Mouse (Mus musculus) stomach, embryonic 14.5 days (tissue): ENCODE results near the gene Luc7l3. TPM values are rescaled to one million over a fixed set of nuclear protein-coding genes. Genes with fewer than 3 reads are reported as not detected.

Source experiments
- ATAC-seq: fragments of 200-750 bp; cut with Nextera tagmentation; 2 replicates; pipeline ENCODE4 v1.8.0; 2017; ENCODE audit warnings: low read depth, moderate TSS enrichment; ENCODE audit not compliant: insufficient number of reproducible peaks, insufficient read depth, low FRiP score
- H3K27ac ChIP-seq: fragments of 300-500 bp; sonication (generic); 2 replicates; pipeline ENCODE4 v1.5.1; 2014; ENCODE audit warnings: mild to moderate bottlenecking, low read length, moderate library complexity, mixed read lengths
- H3K27me3 ChIP-seq: fragments of 300-500 bp; sonication (generic); 2 replicates; pipeline ENCODE4 v1.6.1; 2014; ENCODE audit warnings: low read length, control low read depth, mixed read lengths; ENCODE audit not compliant: control insufficient read depth, insufficient read depth
- H3K36me3 ChIP-seq: fragments of 300-500 bp; sonication (generic); 2 replicates; pipeline ENCODE4 v1.6.1; 2014; ENCODE audit warnings: mild to moderate bottlenecking, control low read depth, low read length, moderate library complexity, mixed read lengths; ENCODE audit not compliant: control insufficient read depth, insufficient read depth
- H3K4me1 ChIP-seq: fragments of 300-500 bp; sonication (generic); 2 replicates; pipeline ENCODE4 v1.6.1; 2014; ENCODE audit warnings: low read length, control low read depth, mixed read lengths; ENCODE audit not compliant: control insufficient read depth, insufficient read depth
- H3K4me2 ChIP-seq: fragments of 300-500 bp; sonication (generic); replicated peaks from 2 replicates; pipeline ENCODE4 v1.6.1; 2014; ENCODE audit warnings: low read depth, low read length, control low read depth
- H3K4me3 ChIP-seq: fragments of 300-500 bp; sonication (generic); 2 replicates; pipeline ENCODE4 v1.5.1; 2014; ENCODE audit warnings: low read depth, low read length, control low read depth
- H3K9ac ChIP-seq: fragments of 300-500 bp; sonication (generic); replicated peaks from 2 replicates; pipeline ENCODE4 v1.6.1; 2014; ENCODE audit warnings: low read depth, mild to moderate bottlenecking, control low read depth, low read length, moderate library complexity, mixed read lengths
- H3K9me3 ChIP-seq: fragments of 300-500 bp; sonication (generic); 2 replicates; pipeline ENCODE4 v1.6.1; 2016; ENCODE audit warnings: low read depth, low read length, control low read depth; ENCODE audit not compliant: control insufficient read depth
- WGBS: fragments of 180-500 bp; shearing (Covaris S2); extraction: QIAGEN DNeasy Blood & Tissue Kit; methylation state at CpG from one replicate; pipeline ENCODE4 v1.1.7; 2014; 5-methylcytosine and 5-hydroxymethylcytosine counted together
- polyA plus RNA-seq: library from polyadenylated mRNA; unstranded; fragments of >200 nt; fragmentation: Nextera tagmentation; extraction: Ambion mirVana; gene quantifications from 2 replicates; pipeline ENCODE4 v1.2.1, GENCODE M21; 2014

Gene Luc7l3
- polyA plus RNA-seq, 1 experiment from 2014 or later = 116 TPM

DNA sequence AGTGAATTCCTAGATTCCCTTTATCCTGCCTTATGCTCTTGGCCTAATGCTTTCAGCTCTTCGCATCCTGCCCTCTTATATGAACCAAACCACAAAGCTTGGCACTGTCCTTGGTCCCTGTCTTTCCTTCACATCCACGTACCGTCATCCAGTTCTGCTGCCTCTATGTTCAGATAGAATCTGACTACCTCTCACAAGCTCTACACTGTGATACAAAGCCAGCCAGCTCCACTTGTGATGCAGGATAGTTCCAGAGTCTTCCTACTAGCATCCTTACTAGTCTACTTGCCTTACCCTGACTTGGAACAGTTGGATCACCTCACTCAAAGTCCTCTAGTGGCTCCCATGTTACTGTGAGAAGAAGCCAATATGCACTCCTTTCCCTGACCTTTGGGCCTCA, 8.4 kb upstream of the Luc7l3 start:
- no peak for ATAC-seq
- no peak overlapping the region for H3K27ac ChIP-seq
- no peak overlapping the region for H3K4me2 ChIP-seq
- H3K36me3 ChIP-seq = peaks cover 13% of the 10 kb centered on the region
- no peak overlapping the region for H3K4me3 ChIP-seq
- no peak overlapping the region for H3K9ac ChIP-seq
- no peaks in the 10 kb centered on the region for H3K27me3 ChIP-seq
- H3K9me3 ChIP-seq = no peaks in the 10 kb centered on the region
- 81% methylated on average over 3 of the region's 3 CpGs for WGBS
- H3K4me1 ChIP-seq = peaks cover 21% of the 10 kb centered on the region

- Histone ChIP-seq H3K4me1 (peaks cover 21% of the 10 kb centered on the region), H3K27me3 (no peaks in the 10 kb centered on the region), H3K36me3 (peaks cover 7% of the 10 kb centered on the region; the same call in 1 of the 2 replicates), H3K9me3 (no peaks in the 10 kb centered on the region), H3K4me3 (no peak overlapping the region), H3K9ac (no peak overlapping the region), H3K27ac (no peak overlapping the region), H3K4me2 (peak overlapping the region; percentile 76; the same call in 1 of the 2 replicates)
- no peak for ATAC-seq
- WGBS = 52% methylated on average over 4 of the region's 4 CpGs
Measured at GRCm38 (mm10) chr11:94329270-94329891, 7.6 kb upstream of the Luc7l3 start.

DNA sequence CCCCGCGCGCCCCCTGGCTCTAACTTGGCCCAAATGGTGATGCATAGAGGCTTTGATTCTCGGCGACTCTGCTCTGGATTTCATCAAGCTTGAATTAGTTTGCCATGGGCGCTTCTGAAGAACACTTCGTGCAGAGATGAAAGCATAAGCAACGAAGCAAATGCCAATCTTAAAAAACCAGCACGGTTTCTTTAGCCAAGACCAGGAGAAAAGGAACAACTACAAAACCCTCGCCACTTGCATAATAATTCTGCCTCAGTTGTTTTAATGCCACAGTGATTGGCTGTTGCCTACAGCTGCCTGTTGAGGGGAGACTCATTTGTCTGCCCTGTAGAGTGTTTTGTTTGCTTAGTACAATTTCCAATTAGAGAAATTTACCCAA, 6.8 kb upstream of the Luc7l3 start:
- no peaks in the 10 kb centered on the region for H3K27me3 ChIP-seq
- H3K4me1 ChIP-seq = peaks cover 21% of the 10 kb centered on the region
- ATAC-seq = no peak
- peaks cover 5% of the 10 kb centered on the region; the same call in 1 of the 2 replicates for H3K36me3 ChIP-seq
- 2% methylated on average over 10 of the region's 10 CpGs for WGBS
- peak overlapping the region; percentile 76 for H3K4me2 ChIP-seq
- H3K9me3 ChIP-seq = no peaks in the 10 kb centered on the region
- H3K9ac ChIP-seq = peak overlapping the region; percentile 92
- H3K27ac ChIP-seq = peak overlapping the region; percentile 97
- peak overlapping the region; percentile 76 for H3K4me3 ChIP-seq

DNA sequence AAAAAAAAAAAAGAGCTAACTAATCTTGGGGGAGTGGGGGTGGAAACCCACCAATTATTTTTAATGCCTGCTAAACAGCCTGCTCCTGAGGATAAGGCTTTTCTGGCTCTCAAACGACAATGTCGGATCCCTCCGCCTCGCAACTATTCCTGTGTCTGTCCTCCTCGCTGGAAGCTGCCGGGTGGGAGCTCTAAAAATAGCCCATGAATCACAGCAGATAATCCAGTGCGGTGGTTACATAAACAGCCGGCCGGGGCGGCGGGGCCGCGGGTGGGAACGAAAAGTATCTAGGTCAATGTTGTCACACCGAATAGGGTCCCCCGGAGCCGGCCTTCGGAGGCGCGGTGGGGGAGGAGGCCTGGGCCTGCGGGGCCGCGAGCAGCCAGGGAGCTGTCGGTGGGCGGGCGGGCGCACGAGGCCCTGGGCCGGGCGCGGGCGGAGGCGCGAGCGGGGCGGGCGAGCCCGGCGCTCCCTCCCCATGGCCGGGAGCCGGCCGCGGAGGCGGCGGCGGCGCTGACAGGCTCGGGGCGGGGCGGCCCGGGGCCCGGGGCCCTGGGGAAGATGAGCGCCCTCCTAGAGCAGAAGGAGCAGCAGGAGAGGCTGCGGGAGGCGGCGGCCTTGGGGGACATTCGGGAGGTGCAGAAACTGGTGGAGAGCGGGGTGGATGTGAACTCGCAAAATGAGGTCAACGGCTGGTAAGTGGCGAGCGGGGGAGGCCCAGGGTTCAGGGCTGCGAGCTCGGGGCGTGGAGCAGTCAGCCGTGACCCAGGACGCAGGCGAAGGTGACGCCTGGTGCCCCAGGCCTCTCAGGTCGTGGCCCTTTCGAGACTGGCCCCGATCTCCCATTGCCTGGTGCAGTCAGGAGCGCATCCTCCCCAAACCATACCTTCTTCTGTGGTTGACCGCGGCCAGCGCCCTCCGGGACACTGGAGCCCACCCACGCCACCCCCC, 6.2 kb upstream of the Luc7l3 start, which contains the start of gene Ankrd40:
TSS of gene Ankrd40 (plus strand) at position 309 of the 951 bp plus-strand sequence.
- peak within 1 kb of the TSS; percentile 92 for H3K9ac ChIP-seq
- peak within 1 kb of the TSS; percentile 97 for H3K27ac ChIP-seq
- peak within 1 kb of the TSS; percentile 76 for H3K4me3 ChIP-seq
- peak within 1 kb of the TSS; percentile 76 for H3K4me2 ChIP-seq
- peaks cover 5% of the 10 kb centered on the region; the same call in 1 of the 2 replicates for H3K36me3 ChIP-seq
- peaks cover 21% of the 10 kb centered on the region for H3K4me1 ChIP-seq
- peak; percentile 91 for ATAC-seq
- no peaks in the 10 kb centered on the region for H3K9me3 ChIP-seq
- H3K27me3 ChIP-seq = no peaks in the 10 kb centered on the region
- under 1% methylated on average over 75 of the region's 78 CpGs for WGBS

DNA sequence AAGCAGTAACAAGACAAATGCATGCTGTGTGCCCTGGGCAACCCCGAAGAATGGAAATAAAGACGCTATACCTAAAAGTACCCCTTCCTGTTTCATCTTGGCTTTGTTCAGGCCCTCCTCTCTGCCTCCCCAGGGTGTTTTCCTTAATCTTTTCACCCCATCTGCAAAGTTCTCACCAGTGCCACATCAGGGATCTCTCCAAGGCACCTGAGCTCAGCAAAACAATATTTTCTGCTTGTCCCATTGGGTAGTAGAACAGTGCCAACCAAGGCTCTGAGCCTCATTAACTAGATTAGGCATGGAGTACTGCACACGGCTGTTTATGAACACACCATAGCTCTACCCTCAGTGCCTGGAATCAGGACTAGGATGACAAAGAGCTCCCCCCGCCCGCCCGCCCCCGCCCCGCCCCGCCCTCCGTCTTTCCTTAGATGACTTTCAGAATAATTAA, 5.2 kb upstream of the Luc7l3 start:
- Histone ChIP-seq H3K9ac (peak overlapping the region; percentile 92), H3K9me3 (no peaks in the 10 kb centered on the region), H3K27me3 (no peaks in the 10 kb centered on the region), H3K4me1 (peaks cover 21% of the 10 kb centered on the region), H3K36me3 (peaks cover 3% of the 10 kb centered on the region; the same call in 1 of the 2 replicates), H3K27ac (peak overlapping the region; percentile 97), H3K4me3 (peak overlapping the region; percentile 76; the same call in 1 of the 2 replicates), H3K4me2 (peak overlapping the region; percentile 76)
- no peak for ATAC-seq
- 3% methylated on average over 10 of the region's 10 CpGs for WGBS

DNA sequence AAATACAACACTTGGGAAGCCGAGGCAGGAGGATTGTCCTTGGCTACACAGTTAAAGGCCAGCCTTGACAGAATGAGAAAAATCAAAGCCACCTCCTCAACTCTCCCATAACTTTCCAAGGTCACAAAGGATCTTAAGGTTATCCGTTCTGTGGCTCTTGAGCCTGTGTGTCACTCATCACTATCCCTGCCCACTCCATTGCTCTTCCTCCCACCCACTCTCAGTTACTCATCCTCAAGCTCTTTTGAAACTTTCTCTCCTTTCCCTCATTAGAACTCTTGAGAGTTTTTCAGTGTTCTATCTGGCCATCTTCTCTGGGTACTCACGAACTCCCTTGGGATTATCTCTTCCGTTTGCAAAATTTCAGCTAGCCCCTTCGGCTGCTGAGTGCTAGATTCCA, 2.8 kb upstream of the Luc7l3 start:
- H3K4me3 ChIP-seq = no peak overlapping the region
- no peak for ATAC-seq
- no peaks in the 10 kb centered on the region for H3K9me3 ChIP-seq
- no peak overlapping the region for H3K4me2 ChIP-seq
- 83% methylated on average over 5 of the region's 5 CpGs for WGBS
- H3K36me3 ChIP-seq = no peaks in the 10 kb centered on the region
- peaks cover 10% of the 10 kb centered on the region for H3K4me1 ChIP-seq
- H3K9ac ChIP-seq = no peak overlapping the region
- H3K27me3 ChIP-seq = no peaks in the 10 kb centered on the region
- no peak overlapping the region for H3K27ac ChIP-seq

- ATAC-seq = no peak
- Histone ChIP-seq H3K36me3 (no peaks in the 10 kb centered on the region), H3K27ac (0 out of 2 replicates have a peak overlapping the region, but pooled peaks have one; percentile 28), H3K9ac (no peak overlapping the region), H3K9me3 (no peaks in the 10 kb centered on the region), H3K4me2 (no peak overlapping the region), H3K27me3 (no peaks in the 10 kb centered on the region), H3K4me1 (peaks cover 7% of the 10 kb centered on the region), H3K4me3 (no peak overlapping the region)
- 70% methylated on average over 5 of the region's 5 CpGs for WGBS
Measured at GRCm38 (mm10) chr11:94323271-94323925, 1.6 kb upstream of the Luc7l3 start.

DNA sequence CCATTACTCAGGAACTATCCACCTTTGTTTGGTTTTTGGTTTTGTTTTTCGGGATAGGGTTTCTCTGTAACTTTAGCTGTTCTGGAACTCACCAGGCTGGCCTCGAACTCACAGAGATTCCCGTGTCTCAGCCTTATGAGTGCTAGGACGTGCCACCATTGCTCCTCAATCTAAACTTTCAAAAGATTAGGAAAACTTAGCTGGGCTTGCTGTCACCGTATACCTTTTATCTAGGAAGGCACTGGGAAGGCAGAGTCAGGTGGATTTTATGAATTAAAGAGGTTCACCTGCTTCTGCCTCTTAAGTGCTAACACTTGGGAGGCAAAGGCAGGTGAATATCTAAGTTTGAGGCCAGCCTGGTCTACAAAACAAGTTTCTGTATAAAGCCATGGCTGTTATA, 848 bp upstream of the Luc7l3 start:
- Histone ChIP-seq H3K9me3 (no peaks in the 10 kb centered on the region), H3K27ac (peak overlapping the region; percentile 99; the same call in 1 of the 2 replicates), H3K27me3 (no peaks in the 10 kb centered on the region), H3K36me3 (no peaks in the 10 kb centered on the region), H3K9ac (no peak overlapping the region), H3K4me1 (peaks cover 11% of the 10 kb centered on the region), H3K4me2 (peak overlapping the region; percentile 39), H3K4me3 (peak overlapping the region; percentile 99)
- no peak for ATAC-seq
- WGBS = 27% methylated on average over 5 of the region's 5 CpGs
